Mouse (Mus musculus) forebrain, embryonic 12.5 days (tissue): Measurements from ENCODE around the gene Gm13271. TPM values are rescaled to one million over a fixed set of nuclear protein-coding genes. Genes with fewer than 3 reads are reported as not detected.

ENCODE experiments used
- polyA plus RNA-seq: library from polyadenylated mRNA; unstranded; fragments of >200 nt; fragmentation: Nextera tagmentation; extraction: Ambion mirVana; gene quantifications from 2 replicates; pipeline ENCODE4 v1.2.1, GENCODE M21; 2016

The Gm13271 gene
- polyA plus RNA-seq, 1 experiment from 2014 or later, result not detected

Other genes with a start within 250 kb of the Gm13271 start
- gene Ifnb1, start 232.1 kb upstream of the Gm13271 start, polyA plus RNA-seq, result not detected in 2 replicates
- not detected in 2 replicates for gene Ifna15, start 196.6 kb upstream of the Gm13271 start, polyA plus RNA-seq
- not detected in 2 replicates for gene Ifna14, start 183.1 kb upstream of the Gm13271 start, polyA plus RNA-seq
- gene Ifna9, start 162.5 kb upstream of the Gm13271 start, polyA plus RNA-seq, result not detected in 2 replicates
- gene Ifna12, start 151.5 kb upstream of the Gm13271 start, polyA plus RNA-seq, result not detected in 2 replicates
- not detected in 2 replicates for gene C87499, start 120.5 kb upstream of the Gm13271 start, polyA plus RNA-seq
- not detected in 2 replicates for gene Ifna13, start 110.4 kb upstream of the Gm13271 start, polyA plus RNA-seq
- not detected in 2 replicates for gene Ifna16, start 77.9 kb upstream of the Gm13271 start, polyA plus RNA-seq
- gene Ifna2, start 71.0 kb upstream of the Gm13271 start, polyA plus RNA-seq, result not detected in 2 replicates
- gene Ifnab, start 63.5 kb upstream of the Gm13271 start, polyA plus RNA-seq, result not detected in 2 replicates
- gene Gm26566, start 33.1 kb upstream of the Gm13271 start, polyA plus RNA-seq, result 1.6 and 2.4 TPM in 2 replicates
- 142 and 149 TPM in 2 replicates for gene Klhl9, start 32.4 kb upstream of the Gm13271 start, polyA plus RNA-seq
- 0.15 and 0.18 TPM in 2 replicates for gene Gm13283, start 5.3 kb downstream of the Gm13271 start, polyA plus RNA-seq
- gene Gm13290, start 19.0 kb downstream of the Gm13271 start, polyA plus RNA-seq, result 0.55 TPM in 1 of 2 replicates, not detected in the other
- gene Gm13289, start 22.1 kb downstream of the Gm13271 start, polyA plus RNA-seq, result not detected in 2 replicates
- not detected in 2 replicates for gene Gm13272, start 25.0 kb downstream of the Gm13271 start, polyA plus RNA-seq
- not detected in 2 replicates for gene Ifnz, start 27.3 kb downstream of the Gm13271 start, polyA plus RNA-seq
- gene Gm13276, start 30.8 kb downstream of the Gm13271 start, polyA plus RNA-seq, result not detected in 2 replicates
- not detected in 2 replicates for gene Gm13277, start 33.8 kb downstream of the Gm13271 start, polyA plus RNA-seq
- gene Gm13278, start 36.7 kb downstream of the Gm13271 start, polyA plus RNA-seq, result not detected in 2 replicates
- gene Gm13275, start 39.6 kb downstream of the Gm13271 start, polyA plus RNA-seq, result not detected in 2 replicates
- not detected in 2 replicates for gene Gm13279, start 42.5 kb downstream of the Gm13271 start, polyA plus RNA-seq
- gene Gm13285, start 44.8 kb downstream of the Gm13271 start, polyA plus RNA-seq, result 0.29 TPM in 1 of 2 replicates, not detected in the other
- not detected in 2 replicates for gene Gm13287, start 48.4 kb downstream of the Gm13271 start, polyA plus RNA-seq
- gene Gm13288, start 50.7 kb downstream of the Gm13271 start, polyA plus RNA-seq, result 0.15 TPM in 1 of 2 replicates, not detected in the other
- gene Ifna7, start 61.4 kb downstream of the Gm13271 start, polyA plus RNA-seq, result not detected in 2 replicates
- gene Ifna11, start 65.1 kb downstream of the Gm13271 start, polyA plus RNA-seq, result not detected in 2 replicates
- not detected in 2 replicates for gene Ifna6, start 72.5 kb downstream of the Gm13271 start, polyA plus RNA-seq
- not detected in 2 replicates for gene Ifna5, start 80.7 kb downstream of the Gm13271 start, polyA plus RNA-seq
- not detected in 2 replicates for gene Ifna4, start 87.0 kb downstream of the Gm13271 start, polyA plus RNA-seq
- not detected in 2 replicates for gene Ifna1, start 95.2 kb downstream of the Gm13271 start, polyA plus RNA-seq
- not detected in 2 replicates for gene Ifne, start 125.3 kb downstream of the Gm13271 start, polyA plus RNA-seq